Mouse (Mus musculus) hindbrain, embryonic 14.5 days (tissue): Measurements from ENCODE around the gene Wdr31. TPM values are rescaled to one million over a fixed set of nuclear protein-coding genes. Genes with fewer than 3 reads are reported as not detected.
A peak's percentile ranks its signal among the peaks of the same experiment; 100 is the strongest.

ENCODE experiments used
- ATAC-seq: fragments of 200-750 bp; cut with Nextera tagmentation; 2 replicates; pipeline ENCODE4 v1.8.0; 2017; ENCODE audit warnings: moderate number of reproducible peaks, mild to moderate bottlenecking, moderate TSS enrichment, moderate library complexity; ENCODE audit not compliant: low FRiP score
- DNase-seq: peaks from one replicate; pipeline ENCODE4 v3.0.0-alpha.2; 2015; ENCODE audit warnings: low spot score
- H3K27ac ChIP-seq: fragments of 300-500 bp; sonication (generic); 2 replicates; pipeline ENCODE4 v1.5.1; 2014; ENCODE audit warnings: mild to moderate bottlenecking, moderate library complexity
- H3K27me3 ChIP-seq: fragments of 300-500 bp; sonication (generic); 2 replicates; pipeline ENCODE4 v1.6.1; 2014; ENCODE audit warnings: mild to moderate bottlenecking, low read length, mixed read lengths; ENCODE audit not compliant: control insufficient read depth, insufficient read depth
- H3K36me3 ChIP-seq: fragments of 300-500 bp; sonication (generic); replicated peaks from 2 replicates; pipeline ENCODE4 v1.6.1; 2014; ENCODE audit not compliant: control insufficient read depth, insufficient read depth
- H3K4me1 ChIP-seq: fragments of 300-500 bp; sonication (generic); replicated peaks from 2 replicates; pipeline ENCODE4 v1.6.1; 2014; ENCODE audit warnings: antibody characterized with exemption, low read length, mixed read lengths; ENCODE audit not compliant: control insufficient read depth, insufficient read depth
- H3K4me2 ChIP-seq: fragments of 300-500 bp; sonication (generic); replicated peaks from 2 replicates; pipeline ENCODE4 v1.6.1; 2014; ENCODE audit warnings: mild to moderate bottlenecking, moderate library complexity
- H3K4me3 ChIP-seq: fragments of 300-500 bp; sonication (generic); replicated peaks from 2 replicates; pipeline ENCODE4 v1.5.1; 2014; ENCODE audit warnings: mild to moderate bottlenecking, low read length
- H3K9ac ChIP-seq: fragments of 300-500 bp; sonication (generic); 2 replicates; pipeline ENCODE4 v1.6.1; 2014
- H3K9me3 ChIP-seq: fragments of 300-500 bp; sonication (generic); 2 replicates; pipeline ENCODE4 v1.6.1; 2016; ENCODE audit warnings: low read length; ENCODE audit not compliant: control insufficient read depth
- WGBS: fragments of 180-500 bp; shearing (Covaris S2); extraction: QIAGEN DNeasy Blood & Tissue Kit; methylation state at CpG from one replicate; pipeline ENCODE4 v1.1.7; 2014; 5-methylcytosine and 5-hydroxymethylcytosine counted together
- polyA plus RNA-seq: library from polyadenylated mRNA; unstranded; fragments of >200 nt; fragmentation: Nextera tagmentation; extraction: Ambion mirVana; gene quantifications from 2 replicates; pipeline ENCODE4 v1.2.1, GENCODE M21; 2014

Gene Wdr31
- polyA plus RNA-seq, 1 experiment from 2014 or later, result 13.5 TPM

GRCm38 (mm10) chr4:62515490-62515889, 44.8 kb upstream of the Wdr31 start:
- 86% methylated on average over 3 of the region's 3 CpGs for WGBS
- Histone ChIP-seq H3K9ac (no peak overlapping the region), H3K4me3 (no peak overlapping the region), H3K4me1 (peaks cover 15% of the 10 kb centered on the region), H3K4me2 (no peak overlapping the region), H3K9me3 (no peaks in the 10 kb centered on the region), H3K27ac (no peak overlapping the region), H3K36me3 (peaks cover 35% of the 10 kb centered on the region), H3K27me3 (no peaks in the 10 kb centered on the region)
- ATAC-seq (no peak), DNase-seq (no peak)

- Histone ChIP-seq H3K4me3 (no peak overlapping the region), H3K36me3 (peaks cover 40% of the 10 kb centered on the region), H3K4me2 (no peak overlapping the region), H3K27me3 (no peaks in the 10 kb centered on the region), H3K9me3 (no peaks in the 10 kb centered on the region), H3K9ac (no peak overlapping the region), H3K27ac (no peak overlapping the region), H3K4me1 (peaks cover 12% of the 10 kb centered on the region)
- 84% methylated on average over 7 of the region's 7 CpGs for WGBS
- ATAC-seq, result no peak
- no peak for DNase-seq
Observed at GRCm38 (mm10) chr4:62514995-62515394, 44.3 kb upstream of the Wdr31 start.

DNA sequence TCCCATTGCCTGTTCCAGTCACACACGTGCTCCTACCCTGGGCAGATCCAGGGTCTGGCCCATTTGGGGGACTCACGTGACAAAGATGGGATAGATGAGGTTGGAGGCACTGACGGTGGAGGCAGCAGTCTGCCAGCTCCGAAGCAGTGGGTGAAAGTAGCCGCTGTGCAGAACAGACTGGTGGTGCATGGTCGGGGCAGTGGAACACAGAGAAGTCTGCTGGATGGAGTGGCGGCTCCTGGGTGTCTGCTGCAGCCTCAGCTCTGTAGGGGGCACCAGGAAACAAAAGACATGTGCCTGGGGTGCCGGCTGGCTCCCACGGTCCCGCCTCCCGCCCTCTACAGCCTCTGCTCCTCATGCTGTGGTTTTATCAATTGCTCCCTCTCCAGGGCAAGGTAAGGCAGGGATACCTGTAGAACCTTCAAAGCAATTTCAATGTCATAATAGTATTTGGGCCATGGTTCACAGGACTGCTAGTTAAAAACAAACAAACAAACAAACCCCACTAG, 43.4 kb upstream of the Wdr31 start:
- WGBS, result 40% methylated on average over 11 of the region's 11 CpGs

DNA sequence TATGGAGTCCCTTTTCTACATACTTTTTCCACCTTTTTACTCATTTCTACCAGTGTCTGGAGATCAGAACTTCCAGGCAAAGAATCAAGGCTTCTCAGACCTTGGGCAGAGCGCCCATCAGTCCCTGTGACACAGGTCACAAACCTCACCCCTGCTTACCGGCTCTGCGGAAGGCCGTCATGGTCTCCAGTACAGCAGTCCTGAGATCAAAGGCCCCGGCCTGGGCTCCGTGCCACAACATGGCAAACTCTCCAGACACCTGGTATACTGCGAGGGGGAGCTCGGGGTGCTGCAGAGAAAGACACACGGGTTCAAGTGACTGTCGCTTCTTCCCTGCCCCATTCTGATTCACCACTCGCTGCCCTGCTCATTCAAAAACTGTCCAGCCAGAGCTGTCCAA, 39.2 kb upstream of the Wdr31 start:
- Histone ChIP-seq H3K27ac (no peak overlapping the region), H3K27me3 (no peaks in the 10 kb centered on the region), H3K4me2 (no peak overlapping the region), H3K36me3 (peaks cover 66% of the 10 kb centered on the region), H3K9ac (no peak overlapping the region), H3K9me3 (no peaks in the 10 kb centered on the region), H3K4me1 (no peaks in the 10 kb centered on the region), H3K4me3 (no peak overlapping the region)
- 97% methylated on average over 11 of the region's 11 CpGs for WGBS
- DNase-seq (no peak), ATAC-seq (no peak)

More for the DNA sequence above, 43.4 kb upstream of the Wdr31 start:
- Histone ChIP-seq H3K9me3 (no peaks in the 10 kb centered on the region), H3K4me2 (no peak overlapping the region), H3K27me3 (no peaks in the 10 kb centered on the region), H3K4me3 (no peak overlapping the region), H3K27ac (no peak overlapping the region), H3K4me1 (peaks cover 9% of the 10 kb centered on the region), H3K9ac (no peak overlapping the region), H3K36me3 (peaks cover 50% of the 10 kb centered on the region)
- DNase-seq (no peak), ATAC-seq (no peak)

DNA sequence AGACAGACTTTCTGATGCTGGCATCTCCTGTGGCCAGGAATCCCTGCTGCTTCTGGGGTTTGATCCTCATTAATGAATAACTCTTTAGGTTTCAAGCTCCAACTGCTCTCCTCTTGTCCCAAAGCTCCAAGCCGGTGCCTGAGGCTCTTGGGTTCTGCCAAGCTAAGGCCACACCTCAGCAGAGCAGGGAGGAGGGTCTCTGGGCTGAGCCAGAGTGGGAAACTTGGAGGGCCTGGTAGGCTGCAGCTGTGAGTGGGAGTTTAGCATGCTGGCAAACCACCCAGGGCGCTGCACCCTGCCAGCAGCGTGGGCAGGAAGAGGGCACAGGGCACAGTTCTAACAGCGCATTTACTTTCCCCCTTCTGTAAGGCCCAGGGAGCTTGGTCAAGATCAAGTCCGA, 38.1 kb upstream of the Wdr31 start:
- Histone ChIP-seq H3K4me3 (no peak overlapping the region), H3K4me1 (no peaks in the 10 kb centered on the region), H3K9me3 (no peaks in the 10 kb centered on the region), H3K4me2 (no peak overlapping the region), H3K36me3 (peaks cover 64% of the 10 kb centered on the region), H3K27ac (no peak overlapping the region), H3K9ac (no peak overlapping the region), H3K27me3 (no peaks in the 10 kb centered on the region)
- DNase-seq, result no peak
- WGBS, result 91% methylated on average over 5 of the region's 5 CpGs
- no peak for ATAC-seq

DNA sequence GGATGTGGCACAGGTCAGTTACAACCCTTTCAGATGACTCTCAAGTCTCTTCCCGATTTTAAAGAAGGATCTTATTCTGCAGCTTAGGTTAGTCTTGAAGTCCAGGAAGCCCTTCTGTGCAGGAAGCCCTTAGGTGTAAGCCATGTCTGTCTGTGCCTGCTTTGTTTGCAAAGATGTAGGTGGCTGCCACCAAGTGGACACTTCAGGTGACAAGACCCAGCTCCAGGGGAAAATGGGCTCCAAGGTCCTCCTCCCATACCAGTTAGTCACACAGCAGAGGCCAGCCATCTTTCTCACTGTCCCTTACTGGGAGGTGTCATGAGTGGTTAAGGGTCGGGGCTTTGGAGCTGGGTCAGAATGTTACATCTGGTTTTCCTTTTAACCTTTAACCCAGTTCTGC, 36.1 kb upstream of the Wdr31 start:
- no peaks in the 10 kb centered on the region for H3K9me3 ChIP-seq
- no peaks in the 10 kb centered on the region for H3K27me3 ChIP-seq
- no peak overlapping the region for H3K4me2 ChIP-seq
- no peak overlapping the region for H3K9ac ChIP-seq
- 76% methylated on average over 2 of the region's 2 CpGs for WGBS
- H3K4me3 ChIP-seq, result no peak overlapping the region
- peaks cover 44% of the 10 kb centered on the region for H3K36me3 ChIP-seq
- no peak overlapping the region for H3K27ac ChIP-seq
- ATAC-seq (no peak), DNase-seq (peak; percentile 29)
- no peaks in the 10 kb centered on the region for H3K4me1 ChIP-seq

DNA sequence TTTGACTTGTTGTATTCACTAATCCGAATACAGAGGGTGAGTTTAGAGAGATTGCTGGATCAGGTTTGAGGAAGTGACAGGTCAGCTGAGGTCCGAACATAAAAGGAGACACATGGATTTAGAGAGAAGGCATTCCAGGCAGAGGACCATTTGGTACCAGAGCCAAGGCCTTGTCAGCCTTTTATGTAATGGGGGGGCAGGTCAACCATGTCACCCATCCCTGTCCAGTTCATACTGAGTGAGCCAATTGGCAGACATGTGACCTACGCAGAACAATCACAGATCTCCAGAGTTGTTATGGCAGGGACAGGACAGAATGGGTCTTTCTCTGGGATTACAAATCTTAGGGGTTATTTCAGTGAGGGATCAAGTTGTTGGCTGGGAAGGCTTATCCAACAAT, 35.3 kb upstream of the Wdr31 start:
- DNase-seq (no peak), ATAC-seq (no peak)
- no peak overlapping the region for H3K4me3 ChIP-seq
- WGBS, result 88% methylated on average over 3 of the region's 3 CpGs
- H3K27me3 ChIP-seq, result no peaks in the 10 kb centered on the region
- no peak overlapping the region for H3K27ac ChIP-seq
- H3K9ac ChIP-seq, result no peak overlapping the region
- H3K4me2 ChIP-seq, result no peak overlapping the region
- peaks cover 36% of the 10 kb centered on the region for H3K36me3 ChIP-seq
- no peaks in the 10 kb centered on the region for H3K9me3 ChIP-seq
- 0 out of 2 replicates have a peak, but pooled peaks cover 6% of the 10 kb centered on the region for H3K4me1 ChIP-seq

DNA sequence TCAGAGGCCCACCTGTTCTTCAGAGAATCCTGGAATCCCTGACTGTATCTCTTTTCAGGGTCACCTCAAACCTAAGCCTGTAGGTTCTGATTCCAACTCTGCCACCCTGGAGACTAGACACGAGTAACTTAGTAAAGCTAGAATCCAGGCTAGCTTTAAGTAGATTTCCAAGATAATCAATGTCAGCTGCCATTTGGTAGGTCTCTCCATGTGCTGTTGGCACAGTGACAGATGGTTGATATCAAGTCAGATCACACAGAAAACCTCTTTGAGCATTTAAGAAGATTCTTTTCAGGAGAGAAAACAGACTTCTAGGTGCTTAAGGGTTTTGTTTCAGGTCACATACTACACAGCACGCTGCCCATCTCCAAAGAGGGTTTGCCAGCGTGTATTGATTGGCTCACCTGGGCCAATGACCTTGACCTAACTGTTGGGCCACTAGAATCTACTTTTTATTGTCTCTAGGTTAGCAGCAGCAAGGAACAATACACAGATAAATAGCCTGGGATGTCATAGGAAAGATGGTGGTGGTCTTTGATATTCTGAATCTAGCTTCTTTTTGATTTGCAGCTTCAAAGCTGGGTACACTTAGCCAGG, 32.8 kb upstream of the Wdr31 start, which contains the start of gene Hdhd3:
TSS of gene Hdhd3 (minus strand) at position 94 of the 597 bp plus-strand sequence.
- Histone ChIP-seq H3K36me3 (peaks cover 16% of the 10 kb centered on the region), H3K4me2 (peak within 1 kb of the TSS; percentile 55), H3K27ac (0 out of 2 replicates have a peak within 1 kb of the TSS, but pooled peaks have one; percentile 68), H3K4me1 (0 out of 2 replicates have a peak, but pooled peaks cover 7% of the 10 kb centered on the region), H3K9me3 (no peaks in the 10 kb centered on the region), H3K4me3 (peak within 1 kb of the TSS; percentile 78), H3K27me3 (no peaks in the 10 kb centered on the region), H3K9ac (peak within 1 kb of the TSS; percentile 83)
- 81% methylated on average over 3 of the region's 3 CpGs for WGBS
- ATAC-seq (no peak), DNase-seq (no peak)

DNA sequence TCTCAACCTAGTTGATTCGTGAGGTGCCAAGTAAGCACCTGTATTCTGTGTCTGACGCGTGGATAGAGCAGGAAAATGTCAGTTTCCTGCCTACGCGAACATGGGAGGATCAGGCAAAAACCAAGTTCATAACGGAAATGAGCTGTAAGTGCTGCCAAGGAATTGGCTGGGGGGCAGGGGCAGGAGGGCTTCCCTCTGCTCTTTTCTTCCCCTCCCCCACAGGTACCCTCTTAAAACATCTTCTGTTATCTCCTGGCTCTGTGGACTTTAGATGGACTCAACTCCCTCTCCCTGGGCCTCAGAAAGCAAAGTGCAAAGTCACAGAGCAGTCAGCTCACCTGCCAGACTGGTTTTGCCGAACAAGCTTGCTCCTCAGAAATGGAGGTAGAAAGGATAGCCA, 32.3 kb upstream of the Wdr31 start:
- Histone ChIP-seq H3K4me1 (0 out of 2 replicates have a peak, but pooled peaks cover 7% of the 10 kb centered on the region), H3K4me3 (no peak overlapping the region), H3K9me3 (no peaks in the 10 kb centered on the region), H3K27ac (no peak overlapping the region), H3K9ac (no peak overlapping the region), H3K36me3 (peaks cover 15% of the 10 kb centered on the region; the same call in 1 of the 2 replicates), H3K27me3 (no peaks in the 10 kb centered on the region), H3K4me2 (no peak overlapping the region)
- ATAC-seq (no peak), DNase-seq (no peak)
- WGBS, result 78% methylated on average over 7 of the region's 7 CpGs
